Mouse (Mus musculus) liver, embryonic 11.5 days (tissue): ENCODE data around the gene Rpsa. TPM values are rescaled to one million over a fixed set of nuclear protein-coding genes. Genes with fewer than 3 reads are reported as not detected.
A peak's percentile ranks its signal among the peaks of the same experiment; 100 is the strongest.

Experiments
- ATAC-seq: fragments of 200-750 bp; cut with Nextera tagmentation; replicated peaks from 2 replicates; pipeline ENCODE4 v1.8.0; 2017; ENCODE audit warnings: moderate number of reproducible peaks, mild to moderate bottlenecking, moderate TSS enrichment, moderate library complexity; ENCODE audit not compliant: low FRiP score
- DNase-seq: peaks from one replicate; pipeline ENCODE4 v3.0.0-alpha.2; 2017; ENCODE audit warnings: low spot score
- H3K27ac ChIP-seq: fragments of 300-500 bp; sonication (generic); 2 replicates; pipeline ENCODE4 v1.5.1; 2014; ENCODE audit warnings: mild to moderate bottlenecking, low read depth, low read length, control low read depth
- H3K27me3 ChIP-seq: fragments of 300-500 bp; sonication (generic); replicated peaks from 2 replicates; pipeline ENCODE4 v1.6.1; 2014; ENCODE audit warnings: low read length, mixed read lengths; ENCODE audit not compliant: control insufficient read depth, insufficient read depth
- H3K36me3 ChIP-seq: fragments of 300-500 bp; sonication (generic); 2 replicates; pipeline ENCODE4 v1.6.1; 2014; ENCODE audit warnings: mild to moderate bottlenecking, low read length, moderate library complexity, mixed read lengths; ENCODE audit not compliant: control insufficient read depth, insufficient read depth
- H3K4me1 ChIP-seq: fragments of 300-500 bp; sonication (generic); replicated peaks from 2 replicates; pipeline ENCODE4 v1.6.1; 2014; ENCODE audit warnings: low read length, mixed read lengths; ENCODE audit not compliant: control insufficient read depth, insufficient read depth
- H3K4me2 ChIP-seq: fragments of 300-500 bp; sonication (generic); 2 replicates; pipeline ENCODE4 v1.6.1; 2014; ENCODE audit warnings: mild to moderate bottlenecking, control low read depth, moderate library complexity
- H3K4me3 ChIP-seq: fragments of 300-500 bp; sonication (generic); 2 replicates; pipeline ENCODE4 v1.5.1; 2014; ENCODE audit warnings: low read depth, low read length, control low read depth
- H3K9ac ChIP-seq: fragments of 300-500 bp; sonication (generic); 2 replicates; pipeline ENCODE4 v1.6.1; 2014; ENCODE audit warnings: low read depth, low read length, control low read depth
- H3K9me3 ChIP-seq: fragments of 300-500 bp; sonication (generic); 2 replicates; pipeline ENCODE4 v1.6.1; 2016; ENCODE audit warnings: low read length, inconsistent platforms, mixed read lengths; ENCODE audit not compliant: control insufficient read depth
- WGBS: fragments of 180-500 bp; shearing (Covaris S2); extraction: QIAGEN DNeasy Blood & Tissue Kit; methylation state at CpG from one replicate; pipeline ENCODE4 v1.1.7; 2014; 5-methylcytosine and 5-hydroxymethylcytosine counted together
- polyA plus RNA-seq: library from polyadenylated mRNA; unstranded; fragments of >200 nt; fragmentation: Nextera tagmentation; extraction: Ambion mirVana; gene quantifications from 2 replicates; pipeline ENCODE4 v1.2.1, GENCODE M21; 2014

Gene Rpsa
- polyA plus RNA-seq = 1,895 and 1,977 TPM in 2 replicates

DNA sequence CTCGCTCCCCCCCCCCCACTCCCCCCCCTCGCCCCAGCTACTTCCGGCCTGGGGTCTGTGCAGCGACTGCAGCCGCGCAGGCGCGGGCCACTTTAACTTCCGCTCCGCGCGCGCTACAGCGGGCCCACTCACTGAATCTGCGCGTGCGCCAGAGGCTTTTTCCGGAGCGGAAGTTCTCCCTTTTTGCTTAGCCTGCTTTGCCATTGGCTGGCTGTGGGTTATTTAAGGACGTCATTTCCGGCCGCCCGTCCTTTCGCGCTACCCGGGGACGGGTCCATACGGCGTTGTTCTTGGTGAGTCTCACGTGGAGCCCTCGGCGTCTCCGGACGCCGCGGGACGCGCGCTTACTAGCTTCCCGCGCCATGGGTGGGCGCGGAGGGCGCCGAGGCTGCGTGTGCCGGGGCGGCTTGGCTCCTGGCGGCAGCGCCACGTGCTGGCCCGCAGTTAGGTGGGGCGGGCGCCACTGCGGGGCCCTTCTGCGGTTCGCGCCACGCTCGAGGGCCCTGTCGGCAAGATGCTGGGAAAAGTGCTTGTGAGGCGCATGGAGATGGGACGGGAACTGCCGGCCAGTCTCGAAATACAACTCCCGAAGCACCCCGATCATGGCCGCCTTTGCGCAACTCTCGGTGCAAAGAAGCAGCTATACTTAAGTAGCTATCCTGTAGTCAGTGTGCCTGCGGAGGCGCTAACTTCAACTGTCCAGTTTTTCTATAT, at the start of gene Rpsa:
TSS of gene Rpsa (plus strand) at position 152 of the 714 bp plus-strand sequence.
- Histone ChIP-seq H3K4me3 (peak within 1 kb of the TSS; percentile 91), H3K36me3 (peaks cover 44% of the 10 kb centered on the region), H3K27ac (peak within 1 kb of the TSS; percentile 96), H3K27me3 (no peaks in the 10 kb centered on the region), H3K9ac (peak within 1 kb of the TSS; percentile 99), H3K4me1 (peaks cover 10% of the 10 kb centered on the region; the same call in 1 of the 2 replicates), H3K9me3 (no peaks in the 10 kb centered on the region), H3K4me2 (peak within 1 kb of the TSS; percentile 90)
- DNase-seq = peak; percentile 91
- under 1% methylated on average over 71 of the region's 72 CpGs for WGBS
- ATAC-seq = peak; percentile 93

DNA sequence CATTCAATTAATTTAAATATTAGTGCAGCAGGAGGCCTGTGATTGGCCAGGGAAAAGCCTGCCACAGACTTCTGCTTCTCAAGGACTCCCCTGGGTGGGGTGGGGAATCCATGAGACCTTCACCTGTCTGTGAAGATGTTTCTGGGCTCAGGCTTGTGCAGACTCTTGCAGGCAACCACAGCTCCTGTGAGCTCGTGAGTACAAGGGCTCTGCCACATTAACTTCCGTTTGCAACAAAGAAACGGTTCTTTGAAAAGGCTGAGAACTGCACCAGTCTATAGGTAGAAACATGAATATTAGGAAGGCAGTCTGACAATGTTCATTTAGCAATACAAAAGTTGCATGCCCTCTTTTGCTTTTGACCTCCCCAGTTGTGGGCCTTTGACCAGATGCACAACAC, 49.2 kb upstream of the Rpsa start:
- Histone ChIP-seq H3K4me3 (no peak overlapping the region), H3K36me3 (no peaks in the 10 kb centered on the region), H3K4me1 (no peaks in the 10 kb centered on the region), H3K9ac (no peak overlapping the region), H3K9me3 (no peaks in the 10 kb centered on the region), H3K27me3 (no peaks in the 10 kb centered on the region), H3K27ac (no peak overlapping the region), H3K4me2 (no peak overlapping the region)
- 70% methylated on average over 3 of the region's 3 CpGs for WGBS
- ATAC-seq = no peak
- DNase-seq = no peak

DNA sequence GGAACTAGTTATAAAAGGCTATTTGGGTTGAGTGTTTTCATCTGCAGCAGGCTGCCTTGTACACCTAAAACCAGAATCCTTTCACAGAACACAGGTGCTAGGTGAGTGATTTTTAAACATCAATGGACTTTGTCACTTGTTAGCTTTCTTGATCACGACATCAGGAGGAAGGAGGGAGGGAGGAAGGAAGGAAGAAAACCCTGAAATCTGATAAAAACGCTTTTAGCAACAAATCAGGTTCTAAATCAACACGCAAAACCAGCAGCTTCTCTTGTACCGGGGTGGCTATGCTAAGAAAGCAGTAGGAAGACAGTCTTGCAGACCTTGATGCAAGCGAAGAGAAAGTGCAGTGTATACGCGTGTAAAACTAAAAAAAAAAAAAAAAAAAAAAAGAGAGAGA, 47.6 kb upstream of the Rpsa start:
- no peak overlapping the region for H3K4me3 ChIP-seq
- no peaks in the 10 kb centered on the region for H3K4me1 ChIP-seq
- H3K9ac ChIP-seq = no peak overlapping the region
- ATAC-seq (no peak), DNase-seq (no peak)
- no peaks in the 10 kb centered on the region for H3K36me3 ChIP-seq
- no peak overlapping the region for H3K4me2 ChIP-seq
- 59% methylated on average over 7 of the region's 7 CpGs for WGBS
- no peaks in the 10 kb centered on the region for H3K9me3 ChIP-seq
- H3K27ac ChIP-seq = no peak overlapping the region
- no peaks in the 10 kb centered on the region for H3K27me3 ChIP-seq

DNA sequence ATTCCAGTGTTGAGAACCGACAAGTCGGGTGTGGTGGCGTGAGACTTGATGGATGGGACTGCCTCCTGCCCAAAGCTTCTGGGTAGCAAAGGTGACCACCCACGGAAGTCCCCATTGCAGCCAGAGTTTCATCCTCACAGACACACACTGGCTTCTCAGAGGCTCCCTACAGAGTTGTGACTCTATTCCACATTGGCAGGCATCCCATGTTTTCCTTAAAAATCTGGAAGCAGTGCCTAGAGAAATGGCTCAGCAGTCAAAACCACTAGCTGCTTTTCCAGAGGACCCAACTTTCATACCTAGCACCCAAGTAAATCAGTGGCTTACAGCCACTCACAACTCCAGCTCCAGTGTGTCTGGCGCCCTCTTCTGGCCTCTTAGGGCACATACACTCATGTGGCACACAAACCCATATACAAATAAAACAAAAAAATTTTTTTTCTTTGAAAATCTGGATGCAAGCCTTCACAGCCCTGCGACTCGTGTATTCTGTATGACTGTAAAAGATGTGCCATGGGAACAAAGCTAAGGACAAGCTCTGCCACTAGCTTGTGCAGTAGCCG, 46.9 kb upstream of the Rpsa start:
- 76% methylated on average over 8 of the region's 8 CpGs for WGBS
- no peaks in the 10 kb centered on the region for H3K9me3 ChIP-seq
- H3K27me3 ChIP-seq = no peaks in the 10 kb centered on the region
- H3K4me2 ChIP-seq = no peak overlapping the region
- H3K4me1 ChIP-seq = no peaks in the 10 kb centered on the region
- ATAC-seq (no peak), DNase-seq (no peak)
- H3K36me3 ChIP-seq = no peaks in the 10 kb centered on the region
- H3K4me3 ChIP-seq = no peak overlapping the region
- H3K9ac ChIP-seq = no peak overlapping the region
- H3K27ac ChIP-seq = no peak overlapping the region

DNA sequence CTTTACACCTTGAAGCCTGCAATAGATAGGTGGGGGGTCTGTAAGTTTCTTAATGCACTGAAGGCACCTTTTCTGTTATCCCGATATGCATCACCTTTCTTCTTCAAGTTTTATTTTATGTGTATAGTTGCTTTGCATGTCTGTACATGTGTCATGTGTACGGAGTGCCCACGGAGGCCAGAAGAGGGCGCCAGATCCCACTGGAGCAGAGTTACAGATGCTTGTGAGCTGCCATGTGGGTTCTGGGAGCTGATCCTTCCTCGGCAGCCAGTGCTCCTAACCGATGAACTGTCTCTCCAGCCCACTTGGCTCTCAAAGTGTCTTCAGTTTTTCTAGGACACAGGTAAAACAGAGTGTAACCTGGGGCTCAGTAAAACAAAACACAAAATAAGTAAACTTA, 46.2 kb upstream of the Rpsa start:
- 70% methylated on average over 6 of the region's 6 CpGs for WGBS
- no peak overlapping the region for H3K27ac ChIP-seq
- no peak overlapping the region for H3K4me2 ChIP-seq
- H3K36me3 ChIP-seq = no peaks in the 10 kb centered on the region
- no peaks in the 10 kb centered on the region for H3K4me1 ChIP-seq
- DNase-seq = no peak
- no peaks in the 10 kb centered on the region for H3K27me3 ChIP-seq
- H3K9me3 ChIP-seq = no peaks in the 10 kb centered on the region
- no peak overlapping the region for H3K4me3 ChIP-seq
- no peak overlapping the region for H3K9ac ChIP-seq
- ATAC-seq = no peak

DNA sequence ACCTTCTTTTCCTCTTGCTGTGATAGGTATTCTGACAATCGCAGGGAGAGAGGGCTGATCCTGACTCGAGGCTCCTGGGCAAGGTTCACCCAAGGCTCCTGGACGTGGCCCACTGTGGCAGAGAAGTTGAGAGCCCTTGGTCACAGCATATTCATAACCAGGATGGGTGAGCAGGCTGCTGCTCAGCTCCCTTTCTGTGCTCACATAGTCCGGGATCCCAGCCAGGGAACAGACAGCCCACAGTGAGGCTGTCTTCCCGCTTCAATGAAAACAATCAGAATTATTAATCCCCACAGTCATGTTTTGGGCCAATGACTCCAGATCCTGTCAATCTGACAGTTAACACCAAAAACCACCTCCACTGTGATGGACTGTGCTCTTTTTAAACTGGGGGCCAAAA, 45.5 kb upstream of the Rpsa start:
- no peaks in the 10 kb centered on the region for H3K9me3 ChIP-seq
- ATAC-seq = no peak
- DNase-seq = no peak
- WGBS = 79% methylated on average over 5 of the region's 5 CpGs
- no peak overlapping the region for H3K27ac ChIP-seq
- no peak overlapping the region for H3K4me3 ChIP-seq
- H3K36me3 ChIP-seq = no peaks in the 10 kb centered on the region
- H3K27me3 ChIP-seq = no peaks in the 10 kb centered on the region
- H3K4me2 ChIP-seq = no peak overlapping the region
- H3K4me1 ChIP-seq = no peaks in the 10 kb centered on the region
- H3K9ac ChIP-seq = no peak overlapping the region

DNA sequence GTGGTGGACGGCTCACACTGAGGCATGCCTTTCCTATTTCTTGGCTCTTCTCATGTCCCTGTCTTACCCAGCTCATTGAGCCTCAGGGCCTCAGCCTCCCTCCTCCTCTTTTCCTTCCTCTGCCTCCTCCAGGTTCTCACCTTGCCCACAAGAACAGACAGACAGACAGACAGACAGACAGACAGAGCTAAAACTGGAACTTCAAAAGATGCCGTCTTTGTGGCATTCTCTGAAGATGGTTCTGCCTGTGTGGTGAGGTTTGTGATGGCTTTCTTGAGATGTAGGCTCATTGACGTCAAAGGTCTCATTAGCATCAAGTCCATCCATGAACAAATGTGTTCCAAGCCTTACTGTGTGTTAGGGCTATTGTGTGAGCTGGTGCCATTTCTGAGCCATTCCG, 44.8 kb upstream of the Rpsa start:
- ATAC-seq = no peak
- no peak overlapping the region for H3K4me3 ChIP-seq
- no peaks in the 10 kb centered on the region for H3K36me3 ChIP-seq
- no peak overlapping the region for H3K27ac ChIP-seq
- H3K4me1 ChIP-seq = no peaks in the 10 kb centered on the region
- H3K4me2 ChIP-seq = no peak overlapping the region
- 73% methylated on average over 4 of the region's 4 CpGs for WGBS
- no peaks in the 10 kb centered on the region for H3K9me3 ChIP-seq
- H3K27me3 ChIP-seq = no peaks in the 10 kb centered on the region
- no peak for DNase-seq
- no peak overlapping the region for H3K9ac ChIP-seq

DNA sequence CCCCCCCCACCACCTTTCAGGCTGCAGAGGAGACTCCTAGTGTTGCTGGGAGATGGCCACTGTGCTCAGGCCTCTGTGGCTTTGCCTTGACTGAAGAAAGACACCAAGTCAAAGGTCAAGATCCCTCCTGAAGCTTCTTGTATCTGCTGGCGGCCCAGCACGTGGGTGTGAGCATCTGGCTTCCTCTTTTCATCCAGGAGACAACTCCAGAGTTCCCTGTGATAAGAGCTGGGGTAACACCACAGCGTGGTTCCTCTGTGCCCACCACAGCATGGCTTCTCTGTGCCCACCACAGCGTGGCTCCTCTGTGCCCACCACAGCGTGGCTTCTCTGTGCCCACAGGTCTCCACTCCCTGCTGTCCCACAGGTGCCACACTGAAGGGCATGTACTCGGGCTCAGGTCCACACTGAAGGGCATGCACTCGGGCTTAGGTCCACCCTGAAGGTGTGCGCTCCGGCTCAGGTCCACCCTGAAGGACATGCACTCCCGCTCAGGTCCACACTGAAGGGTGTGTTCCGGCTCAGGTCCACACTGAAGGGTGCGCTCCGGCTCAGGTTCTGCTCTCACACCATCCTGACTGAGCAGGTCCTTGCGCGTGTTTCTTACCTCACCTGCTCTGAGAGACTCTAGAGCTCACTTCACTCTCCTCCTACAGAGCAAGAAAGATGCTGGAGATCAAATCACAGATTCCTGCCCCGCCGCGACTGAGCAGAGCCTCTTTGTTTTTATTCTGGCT, 44.2 kb upstream of the Rpsa start:
- no peak overlapping the region for H3K9ac ChIP-seq
- no peaks in the 10 kb centered on the region for H3K9me3 ChIP-seq
- H3K27me3 ChIP-seq = no peaks in the 10 kb centered on the region
- no peak overlapping the region for H3K4me2 ChIP-seq
- no peak overlapping the region for H3K27ac ChIP-seq
- no peaks in the 10 kb centered on the region for H3K4me1 ChIP-seq
- H3K4me3 ChIP-seq = no peak overlapping the region
- DNase-seq (no peak), ATAC-seq (no peak)
- H3K36me3 ChIP-seq = no peaks in the 10 kb centered on the region
- 72% methylated on average over 18 of the region's 18 CpGs for WGBS
